Mouse (Mus musculus): ENCODE data around the gene Necab2. TPM values are rescaled to one million over a fixed set of nuclear protein-coding genes. Genes with fewer than 3 reads are reported as not detected.

Gene Necab2
- total RNA-seq, 2 experiments from 2014 or later, result 0.33 to 0.59 TPM

DNA sequence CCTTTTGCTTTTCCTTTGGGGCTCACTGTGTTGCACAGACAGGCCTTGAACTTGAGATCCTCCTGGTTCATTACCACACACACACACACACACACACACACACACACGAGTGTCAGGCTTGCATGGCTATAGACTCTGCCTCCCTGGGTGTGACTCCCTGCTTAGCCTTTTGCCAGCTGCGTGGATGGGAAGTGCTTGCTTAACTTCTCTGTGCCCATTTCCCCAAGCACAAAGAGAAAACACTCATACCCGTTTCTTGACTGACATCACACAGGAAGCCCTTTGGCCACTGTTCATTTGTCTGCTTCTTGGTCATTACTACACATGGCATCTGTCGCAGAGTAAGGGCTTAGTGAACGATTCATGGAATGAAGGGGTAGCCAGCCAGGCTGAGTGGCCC lies 4.5 kb upstream of the Necab2 start:
- no peak for DNase-seq
- intact Hi-C loops (cut with DNase I; ENCODE audit: low total_unique reads), result loop anchor here (10.0 kb wide), 2 partner anchors 163 to 233 kb away; partner anchors contain the start of gene Taf1c

GRCm38 (mm10) chr8:119442970-119443369 lies 3.5 kb upstream of the Necab2 start:
- no peak for DNase-seq
- intact Hi-C loops (cut with DNase I; ENCODE audit: low total_unique reads), result loop anchor here (10.0 kb wide), 2 partner anchors 162 to 232 kb away; partner anchors contain the start of gene Taf1c

- DNase-seq, result no peak
- intact Hi-C loops (cut with DNase I; ENCODE audit: low total_unique reads), result loop anchor here (5.0 to 10.0 kb wide), 3 partner anchors 50 to 228 kb away; partner anchors contain the start of gene Taf1c
Observed at GRCm38 (mm10) chr8:119446990-119447780, 666 bp downstream of the Necab2 start.

- intact Hi-C loops (cut with DNase I; ENCODE audit: low total_unique reads), result loop anchor here (5.0 to 10.0 kb wide), 3 partner anchors 50 to 227 kb away; partner anchors contain the start of gene Taf1c
- DNase-seq, result no peak
Observed at GRCm38 (mm10) chr8:119447781-119448170, 1.3 kb downstream of the Necab2 start.

GRCm38 (mm10) chr8:119449627-119450026 lies 3.1 kb downstream of the Necab2 start:
- intact Hi-C loops (cut with DNase I; ENCODE audit: low total_unique reads), result loop anchor here (5.0 to 10.0 kb wide), 3 partner anchors 48 to 225 kb away; partner anchors contain the start of gene Taf1c
- no peak for DNase-seq

DNA sequence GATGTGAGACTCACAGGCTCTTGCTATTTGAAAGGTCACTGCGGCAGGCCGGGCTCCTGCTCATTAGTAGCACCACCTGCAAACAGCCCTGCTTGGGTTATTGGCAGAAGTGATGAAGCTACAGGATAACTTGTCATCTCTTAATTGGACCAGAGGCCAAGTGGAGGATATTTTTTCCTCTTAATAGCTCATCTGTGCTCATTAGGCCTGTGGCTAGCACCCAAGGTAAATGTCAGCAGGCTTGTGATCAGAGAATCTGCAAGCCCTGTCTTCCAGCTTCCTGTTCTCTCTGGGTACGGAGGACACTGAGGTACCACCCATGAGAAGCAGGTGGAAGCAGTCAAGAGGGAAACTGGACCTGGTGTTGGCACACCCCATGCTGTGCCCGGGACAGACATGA lies 4.6 kb downstream of the Necab2 start:
- intact Hi-C loops (cut with DNase I; ENCODE audit: low total_unique reads), result no loop called here
- DNase-seq, result no peak

GRCm38 (mm10) chr8:119452919-119453318 lies 6.4 kb downstream of the Necab2 start:
- intact Hi-C loops (cut with DNase I; ENCODE audit: low total_unique reads), result no loop called here
- no peak for DNase-seq

DNA sequence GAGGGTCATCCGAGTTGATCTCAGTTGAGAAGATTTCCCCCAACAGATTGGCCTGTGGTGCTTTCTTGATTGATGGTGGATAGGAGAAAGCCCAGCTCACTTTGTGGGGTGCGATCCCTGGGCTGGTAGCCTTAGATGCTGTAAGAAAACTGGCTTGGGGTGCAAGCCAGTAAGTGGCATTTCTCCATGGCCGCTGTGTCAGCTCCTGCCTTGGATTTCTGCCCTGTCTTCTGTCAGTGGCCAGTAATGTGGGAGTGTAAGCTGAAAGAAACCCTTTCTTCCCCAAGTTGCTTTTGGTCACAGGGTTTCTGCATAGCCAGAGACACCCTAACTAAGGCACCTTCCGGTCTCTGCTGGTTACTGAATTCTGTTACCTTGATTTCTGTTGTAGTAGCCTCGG lies 9.5 kb downstream of the Necab2 start:
- intact Hi-C loops (cut with DNase I; ENCODE audit: low total_unique reads), result no loop called here
- no peak for DNase-seq

DNA sequence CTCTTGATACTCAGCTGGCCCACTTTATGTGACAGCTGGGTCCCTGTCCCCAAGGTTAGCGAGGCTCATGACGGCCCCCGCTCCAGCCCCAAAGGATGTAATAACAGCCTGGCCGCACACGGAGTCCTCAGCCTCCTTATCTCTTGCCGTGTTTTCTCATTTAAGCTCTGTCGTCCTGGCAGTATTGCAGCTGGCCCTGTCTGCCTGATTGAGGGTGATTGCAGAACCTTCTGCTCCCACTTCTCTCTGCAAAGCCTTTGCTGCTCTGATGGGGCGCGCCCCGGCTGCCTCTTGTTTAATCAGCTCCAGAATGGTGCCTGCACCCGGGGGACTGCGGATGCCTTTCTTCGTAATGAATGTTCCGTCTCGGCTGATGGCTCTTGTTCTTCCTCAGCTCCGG lies 13.2 kb downstream of the Necab2 start:
- DNase-seq, result no peak
- intact Hi-C loops (cut with DNase I; ENCODE audit: low total_unique reads), result no loop called here

DNA sequence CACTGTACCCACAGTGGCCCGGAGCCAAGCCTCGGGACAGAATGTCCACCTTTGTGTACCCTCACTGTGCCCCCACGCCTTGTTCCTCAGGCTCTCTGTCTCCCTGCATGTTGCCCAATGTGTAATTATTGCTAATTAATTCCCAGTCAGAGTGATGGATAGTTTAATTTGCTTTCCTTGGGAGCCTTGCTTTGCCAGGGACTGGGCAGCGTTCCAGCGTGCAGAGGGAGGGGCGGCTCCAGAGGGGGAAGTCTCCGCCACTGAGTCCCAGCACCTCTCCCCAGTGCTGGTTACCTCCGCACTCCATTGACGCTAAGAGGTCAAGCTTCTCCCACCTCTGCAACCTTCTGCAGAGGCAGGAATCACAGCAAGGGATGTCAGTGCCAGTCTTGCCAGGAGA lies 14.8 kb downstream of the Necab2 start:
- intact Hi-C loops (cut with DNase I; ENCODE audit: low total_unique reads), result no loop called here
- no peak for DNase-seq

DNA sequence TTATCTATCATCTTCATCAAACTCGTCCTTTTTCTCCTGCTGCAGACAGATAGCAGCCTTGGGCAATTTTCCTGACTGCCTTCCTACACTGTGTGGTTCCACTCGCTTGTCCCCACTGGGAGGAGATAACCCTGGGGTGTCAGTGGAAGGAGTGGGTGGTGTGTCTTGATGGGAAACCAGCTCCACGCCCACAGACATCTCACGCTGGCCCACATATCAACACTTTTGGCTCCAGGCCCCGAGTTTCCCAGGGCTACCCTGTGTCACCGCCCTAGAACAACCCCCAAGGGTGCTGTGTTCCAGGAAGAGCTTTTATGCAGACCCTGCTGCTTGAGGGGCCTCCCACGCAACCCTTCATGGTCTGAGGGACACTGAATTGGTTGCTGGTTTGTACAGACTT lies 17.2 kb downstream of the Necab2 start:
- DNase-seq, result no peak
- intact Hi-C loops (cut with DNase I; ENCODE audit: low total_unique reads), result no loop called here

DNA sequence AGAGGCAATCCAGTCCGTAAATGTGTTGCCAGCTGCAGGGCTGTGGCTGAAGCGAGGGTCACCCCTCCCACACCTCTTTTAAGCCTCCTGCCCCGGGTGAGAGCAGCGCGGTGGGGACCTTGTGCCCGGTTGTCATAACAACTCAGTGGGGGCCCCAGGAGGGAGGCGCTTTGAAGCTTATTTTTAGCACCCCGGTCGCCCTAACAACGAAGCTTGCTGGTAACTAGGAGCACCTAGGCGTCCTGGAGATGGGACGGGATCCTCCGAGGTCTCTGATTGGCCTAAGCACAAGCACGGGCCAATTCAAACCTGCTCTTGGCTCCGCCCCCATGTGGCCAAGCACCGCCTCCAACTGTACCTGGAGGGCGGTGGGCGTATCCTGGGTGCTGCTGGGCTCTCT lies 19.6 kb downstream of the Necab2 start:
- intact Hi-C loops (cut with DNase I; ENCODE audit: low total_unique reads), result no loop called here
- DNase-seq, result no peak

GRCm38 (mm10) chr8:119466794-119467193 lies 20.3 kb downstream of the Necab2 start:
- intact Hi-C loops (cut with DNase I; ENCODE audit: low total_unique reads), result no loop called here
- DNase-seq, result no peak

DNA sequence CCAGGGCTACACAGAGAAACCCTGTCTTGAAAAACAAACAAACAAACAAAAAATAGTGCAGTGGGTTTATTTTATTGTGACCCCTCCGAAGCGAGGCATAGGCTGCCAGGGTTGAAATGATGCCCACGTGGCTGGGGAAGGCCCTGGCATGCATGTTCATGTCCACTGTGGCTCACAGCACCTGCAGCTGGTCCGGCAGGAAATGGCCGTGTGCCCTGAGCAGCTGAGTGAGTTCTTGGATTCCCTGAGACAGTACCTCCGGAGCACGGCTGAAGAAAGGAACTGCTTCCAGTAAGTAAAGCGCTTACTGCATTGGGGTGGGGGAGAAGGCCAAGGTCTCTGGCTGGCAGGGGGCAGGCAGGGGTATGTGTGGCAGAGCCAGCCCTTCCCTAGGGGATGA lies 21.6 kb downstream of the Necab2 start:
- intact Hi-C loops (cut with DNase I; ENCODE audit: low total_unique reads), result no loop called here
- DNase-seq, result no peak

DNA sequence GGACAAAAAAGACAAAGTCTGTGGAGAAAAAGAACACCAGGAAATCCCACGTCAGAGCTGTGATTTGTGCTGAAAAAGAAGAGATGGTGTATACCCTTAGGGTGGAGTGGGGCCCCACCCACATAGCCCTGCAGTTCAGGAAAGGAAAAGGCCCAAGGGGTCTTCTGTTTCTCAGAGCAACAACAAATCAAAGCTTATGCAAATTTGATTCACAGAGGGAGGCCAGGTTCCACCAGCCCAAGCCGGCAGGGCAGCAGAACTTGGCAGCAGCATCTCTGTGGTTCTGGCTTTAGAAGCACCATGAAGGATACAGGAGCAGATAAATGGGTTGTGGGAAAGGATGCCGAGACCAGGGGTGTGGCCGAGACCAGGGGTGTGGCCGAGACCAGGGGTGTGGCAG lies 32.2 kb downstream of the Necab2 start:
- DNase-seq, result no peak
- intact Hi-C loops (cut with DNase I; ENCODE audit: low total_unique reads), result no loop called here

DNA sequence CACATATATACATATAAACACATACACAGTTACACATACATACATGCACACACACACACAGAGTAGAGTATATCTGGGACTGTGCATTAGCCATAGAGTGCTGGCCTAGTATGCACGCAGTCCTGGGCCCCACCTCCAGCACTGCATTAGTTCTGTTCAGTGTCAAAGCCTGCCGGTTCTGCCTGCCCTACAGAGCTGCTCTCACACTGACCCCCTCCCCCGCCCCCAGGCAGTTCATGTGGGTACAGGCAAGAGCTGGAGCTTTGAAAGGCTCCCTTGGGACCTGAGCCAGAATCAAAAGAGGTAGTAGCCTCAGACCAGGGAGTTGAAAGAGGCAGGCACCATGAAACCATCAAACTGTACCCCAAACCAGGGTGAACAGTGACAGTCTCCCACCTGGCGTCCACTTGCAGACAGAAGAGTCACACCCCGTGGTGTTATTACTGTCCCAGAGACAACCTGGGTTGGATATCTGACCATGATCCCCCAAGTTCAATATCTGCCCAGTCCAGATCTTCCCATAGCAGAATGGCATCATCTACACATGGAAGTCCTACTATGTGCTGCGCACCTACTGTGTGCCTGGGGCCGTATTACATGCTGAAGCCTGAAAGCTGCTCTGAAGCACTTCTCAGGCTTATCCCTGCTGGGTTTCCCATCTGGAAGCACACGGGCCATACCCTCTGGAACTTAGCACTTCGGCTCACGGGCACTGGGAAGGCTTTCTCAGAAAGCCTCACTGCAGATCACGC lies 37.8 kb downstream of the Necab2 start:
- no peak for DNase-seq
- intact Hi-C loops (cut with DNase I; ENCODE audit: low total_unique reads), result no loop called here

GRCm38 (mm10) chr8:119487093-119487492 lies 40.6 kb downstream of the Necab2 start:
- DNase-seq, result no peak
- intact Hi-C loops (cut with DNase I; ENCODE audit: low total_unique reads), result no loop called here

- intact Hi-C loops (cut with DNase I; ENCODE audit: low total_unique reads), result loop anchor here (5.0 to 10.0 kb wide), 2 partner anchors 50 to 82 kb away; partner anchors contain the start of gene Necab2
- DNase-seq, result no peak
Observed at GRCm38 (mm10) chr8:119496848-119497247, 50.3 kb downstream of the Necab2 start.

GRCm38 (mm10) chr8:119499836-119500235 lies 53.3 kb downstream of the Necab2 start:
- intact Hi-C loops (cut with DNase I; ENCODE audit: low total_unique reads), result loop anchor here (5.0 to 10.0 kb wide), 2 partner anchors 53 to 85 kb away; partner anchors contain the start of gene Necab2

GRCm38 (mm10) chr8:119501598-119501997 lies 55.1 kb downstream of the Necab2 start, which contains the start of gene Slc38a8:
Gene Slc38a8 (minus strand): TSS chr8:119501698.
- intact Hi-C loops (cut with DNase I; ENCODE audit: low total_unique reads), result no loop called here
- no peak for DNase-seq

More at GRCm38 (mm10) chr8:119499836-119500235, 53.3 kb downstream of the Necab2 start:
- DNase-seq, result no peak

All from gastrocnemius, postnatal 14 days (tissue).